Mouse (Mus musculus): ENCODE data around the gene Wbp11.

The Wbp11 gene

GRCm38 (mm10) chr6:136827881-136828561, at the start of gene Wbp11:
TSS of gene Wbp11 (minus strand) at chr6:136828233.
- peak; percentile 97 for DNase-seq

- DNase-seq = no peak
These were observed 47.6 kb upstream of the Wbp11 start, which contains the start of gene Mgp for GRCm38 (mm10) chr6:136875670-136876069. TSS of gene Mgp (minus strand) at chr6:136875823.

- DNase-seq = no peak
These were observed 46.6 kb upstream of the Wbp11 start for GRCm38 (mm10) chr6:136874599-136874998.

- no peak for DNase-seq
These were observed 40.9 kb upstream of the Wbp11 start for GRCm38 (mm10) chr6:136868921-136869320.

- no peak for DNase-seq
These were observed 38.1 kb upstream of the Wbp11 start for GRCm38 (mm10) chr6:136866150-136866549.

GRCm38 (mm10) chr6:136865360-136865759, 37.3 kb upstream of the Wbp11 start:
- DNase-seq = no peak

- no peak for DNase-seq
These were observed 33.0 kb upstream of the Wbp11 start for GRCm38 (mm10) chr6:136861020-136861419.

GRCm38 (mm10) chr6:136858420-136858819, 30.4 kb upstream of the Wbp11 start:
- DNase-seq = no peak

- no peak for DNase-seq
These were observed 29.8 kb upstream of the Wbp11 start for GRCm38 (mm10) chr6:136857873-136858260.

- no peak for DNase-seq
These were observed 29.3 kb upstream of the Wbp11 start, which contains the start of gene Art4 for GRCm38 (mm10) chr6:136857186-136857872. TSS of gene Art4 (minus strand) at chr6:136857733.

- DNase-seq = no peak
These were observed 28.1 kb upstream of the Wbp11 start for GRCm38 (mm10) chr6:136856071-136856636.

- no peak for DNase-seq
These were observed 27.1 kb upstream of the Wbp11 start for GRCm38 (mm10) chr6:136855183-136855582.

GRCm38 (mm10) chr6:136854361-136854781, 26.3 kb upstream of the Wbp11 start:
- no peak for DNase-seq

GRCm38 (mm10) chr6:136852762-136853161, 24.7 kb upstream of the Wbp11 start:
- no peak for DNase-seq

- DNase-seq = no peak
These were observed 24.3 kb upstream of the Wbp11 start for GRCm38 (mm10) chr6:136852348-136852747.

- no peak for DNase-seq
These were observed 22.2 kb upstream of the Wbp11 start for GRCm38 (mm10) chr6:136850267-136850666.

GRCm38 (mm10) chr6:136848971-136849370, 20.9 kb upstream of the Wbp11 start:
- no peak for DNase-seq

- DNase-seq = no peak
These were observed 20.4 kb upstream of the Wbp11 start for GRCm38 (mm10) chr6:136848399-136848798.

GRCm38 (mm10) chr6:136847790-136848189, 19.8 kb upstream of the Wbp11 start:
- no peak for DNase-seq

- no peak for DNase-seq
These were observed 19.2 kb upstream of the Wbp11 start for GRCm38 (mm10) chr6:136847267-136847666.

GRCm38 (mm10) chr6:136845706-136846480, 17.9 kb upstream of the Wbp11 start:
- DNase-seq = no peak

GRCm38 (mm10) chr6:136844903-136845302, 16.9 kb upstream of the Wbp11 start:
- DNase-seq = no peak

- no peak for DNase-seq
These were observed 9.3 kb upstream of the Wbp11 start for GRCm38 (mm10) chr6:136837323-136837722.
